Mouse (Mus musculus): Measurements from ENCODE around the gene Ccdc194. TPM values are rescaled to one million over a fixed set of nuclear protein-coding genes. Genes with fewer than 3 reads are reported as not detected.

Ccdc194 gene
- polyA plus RNA-seq, 1 experiment from 2014 or later: 0.44 TPM

Other genes with a start within 250 kb of the Ccdc194 start
- gene Use1, start 158.9 kb downstream of the Ccdc194 start, polyA plus RNA-seq (2015; fragmentation: Nextera tagmentation; extraction: Ambion mirVana): 115 and 120 TPM in 2 replicates
- 5.5 and 6.3 TPM in 2 replicates for gene Ocel1, start 154.4 kb downstream of the Ccdc194 start, polyA plus RNA-seq (2015; fragmentation: Nextera tagmentation; extraction: Ambion mirVana)
- gene Nr2f6, start 143.8 kb downstream of the Ccdc194 start, polyA plus RNA-seq (2015; fragmentation: Nextera tagmentation; extraction: Ambion mirVana): 20.7 and 23.6 TPM in 2 replicates
- gene Ushbp1, start 129.9 kb downstream of the Ccdc194 start, polyA plus RNA-seq (2015; fragmentation: Nextera tagmentation; extraction: Ambion mirVana): 7.3 and 9.5 TPM in 2 replicates
- gene Babam1, start 128.8 kb downstream of the Ccdc194 start, polyA plus RNA-seq (2015; fragmentation: Nextera tagmentation; extraction: Ambion mirVana): 97.3 and 101 TPM in 2 replicates
- 8.8 and 9.8 TPM in 2 replicates for gene Ankle1, start 119.7 kb downstream of the Ccdc194 start, polyA plus RNA-seq (2015; fragmentation: Nextera tagmentation; extraction: Ambion mirVana)
- 172 and 182 TPM in 2 replicates for gene Abhd8, start 62.1 kb downstream of the Ccdc194 start, polyA plus RNA-seq (2015; fragmentation: Nextera tagmentation; extraction: Ambion mirVana)
- 168 and 172 TPM in 2 replicates for gene Mrpl34, start 60.8 kb downstream of the Ccdc194 start, polyA plus RNA-seq (2015; fragmentation: Nextera tagmentation; extraction: Ambion mirVana)
- 240 and 247 TPM in 2 replicates for gene Dda1, start 56.5 kb downstream of the Ccdc194 start, polyA plus RNA-seq (2015; fragmentation: Nextera tagmentation; extraction: Ambion mirVana)
- gene Ano8, start 39.7 kb downstream of the Ccdc194 start, polyA plus RNA-seq (2015; fragmentation: Nextera tagmentation; extraction: Ambion mirVana): 2.3 and 4.5 TPM in 2 replicates
- 14.0 and 14.6 TPM in 2 replicates for gene Gtpbp3, start 37.6 kb downstream of the Ccdc194 start, polyA plus RNA-seq (2015; fragmentation: Nextera tagmentation; extraction: Ambion mirVana)
- 12.0 and 12.5 TPM in 2 replicates for gene Plvap, start 14.0 kb downstream of the Ccdc194 start, polyA plus RNA-seq (2015; fragmentation: Nextera tagmentation; extraction: Ambion mirVana)
- 10.4 and 12.3 TPM in 2 replicates for gene Bst2, start 11.7 kb upstream of the Ccdc194 start, polyA plus RNA-seq (2015; fragmentation: Nextera tagmentation; extraction: Ambion mirVana)
- gene Mvb12a, start 17.2 kb upstream of the Ccdc194 start, polyA plus RNA-seq (2015; fragmentation: Nextera tagmentation; extraction: Ambion mirVana): 66.3 and 70.4 TPM in 2 replicates
- gene Tmem221, start 33.2 kb upstream of the Ccdc194 start, polyA plus RNA-seq (2015; fragmentation: Nextera tagmentation; extraction: Ambion mirVana): 0.09 and 0.19 TPM in 2 replicates
- not detected in 2 replicates for gene Nxnl1, start 40.9 kb upstream of the Ccdc194 start, polyA plus RNA-seq (2015; fragmentation: Nextera tagmentation; extraction: Ambion mirVana)
- 102 and 107 TPM in 2 replicates for gene Slc27a1, start 43.2 kb upstream of the Ccdc194 start, polyA plus RNA-seq (2015; fragmentation: Nextera tagmentation; extraction: Ambion mirVana)
- 220 and 237 TPM in 2 replicates for gene Pgls, start 66.5 kb upstream of the Ccdc194 start, polyA plus RNA-seq (2015; fragmentation: Nextera tagmentation; extraction: Ambion mirVana)
- 6.4 and 7.8 TPM in 2 replicates for gene Fam129c, start 71.9 kb upstream of the Ccdc194 start, polyA plus RNA-seq (2015; fragmentation: Nextera tagmentation; extraction: Ambion mirVana)
- 62.1 and 74.1 TPM in 2 replicates for gene Colgalt1, start 85.3 kb upstream of the Ccdc194 start, polyA plus RNA-seq (2015; fragmentation: Nextera tagmentation; extraction: Ambion mirVana)
- gene Unc13a, start 146.0 kb upstream of the Ccdc194 start, polyA plus RNA-seq (2015; fragmentation: Nextera tagmentation; extraction: Ambion mirVana): 22.4 and 23.1 TPM in 2 replicates
- 7.3 and 8.1 TPM in 2 replicates for gene Jak3, start 150.6 kb upstream of the Ccdc194 start, polyA plus RNA-seq (2015; fragmentation: Nextera tagmentation; extraction: Ambion mirVana)
- 1.2 and 1.5 TPM in 2 replicates for gene Insl3, start 163.5 kb upstream of the Ccdc194 start, polyA plus RNA-seq (2015; fragmentation: Nextera tagmentation; extraction: Ambion mirVana)
- 0.44 and 0.62 TPM in 2 replicates for gene B3gnt3, start 176.1 kb upstream of the Ccdc194 start, polyA plus RNA-seq (2015; fragmentation: Nextera tagmentation; extraction: Ambion mirVana)
- 78.6 and 89.5 TPM in 2 replicates for gene Fcho1, start 200.0 kb upstream of the Ccdc194 start, polyA plus RNA-seq (2015; fragmentation: Nextera tagmentation; extraction: Ambion mirVana)